Mouse (Mus musculus) layer of hippocampus, adult 11-12 months (tissue): ENCODE measurements around the gene Gm16503.
"Not testable (repeated sequence)": the region's sequence is repeated elsewhere in the genome, so short reads cannot be mapped to it uniquely, and the experiment has no call there.

Experiments used
- DNase-seq: peaks from one replicate; pipeline ENCODE4 v3.0.0; 2022; ENCODE audit warnings: low spot score

Gene Gm16503

GRCm38 (mm10) chr4:147539918-147540317 lies at the start of gene Gm16503:
Gene Gm16503 (plus strand): TSS chr4:147540218.
- DNase-seq = not testable (repeated sequence)

GRCm38 (mm10) chr4:147492117-147492516 lies 47.9 kb upstream of the Gm16503 start, which contains the start of gene Zfp982:
Gene Zfp982 (plus strand): TSS chr4:147492417.
- not testable (repeated sequence) for DNase-seq

GRCm38 (mm10) chr4:147498772-147499613 lies 41.0 kb upstream of the Gm16503 start:
- not testable (repeated sequence) for DNase-seq

- no peak for DNase-seq
Measured at GRCm38 (mm10) chr4:147509174-147509573, 30.8 kb upstream of the Gm16503 start.

- no peak for DNase-seq
Measured at GRCm38 (mm10) chr4:147518981-147519380, 21.0 kb upstream of the Gm16503 start.

- no peak for DNase-seq
Measured at GRCm38 (mm10) chr4:147520100-147520499, 19.9 kb upstream of the Gm16503 start.

- DNase-seq = no peak
Measured at GRCm38 (mm10) chr4:147525125-147525524, 14.9 kb upstream of the Gm16503 start.

GRCm38 (mm10) chr4:147530366-147530765 lies 9.7 kb upstream of the Gm16503 start:
- DNase-seq = no peak

- DNase-seq = not testable (repeated sequence)
Measured at GRCm38 (mm10) chr4:147535916-147536315, 4.1 kb upstream of the Gm16503 start.

GRCm38 (mm10) chr4:147537702-147538101 lies 2.3 kb upstream of the Gm16503 start:
- no peak for DNase-seq

- no peak for DNase-seq
Measured at GRCm38 (mm10) chr4:147541105-147541504, 1.1 kb downstream of the Gm16503 start.

- not testable (repeated sequence) for DNase-seq
Measured at GRCm38 (mm10) chr4:147553071-147553470, 13.1 kb downstream of the Gm16503 start, which contains the start of gene Zfp985. Gene Zfp985 (plus strand): TSS chr4:147553277.

GRCm38 (mm10) chr4:147554361-147554760 lies 14.3 kb downstream of the Gm16503 start:
- not testable (repeated sequence) for DNase-seq

GRCm38 (mm10) chr4:147556921-147557320 lies 16.9 kb downstream of the Gm16503 start:
- DNase-seq = not testable (repeated sequence)

- not testable (repeated sequence) for DNase-seq
Measured at GRCm38 (mm10) chr4:147558011-147558410, 18.0 kb downstream of the Gm16503 start.

GRCm38 (mm10) chr4:147559096-147559495 lies 19.1 kb downstream of the Gm16503 start:
- not testable (repeated sequence) for DNase-seq

GRCm38 (mm10) chr4:147565426-147566220 lies 25.6 kb downstream of the Gm16503 start:
- no peak for DNase-seq

- DNase-seq = not testable (repeated sequence)
Measured at GRCm38 (mm10) chr4:147571156-147571555, 31.1 kb downstream of the Gm16503 start.

GRCm38 (mm10) chr4:147579371-147579770 lies 39.4 kb downstream of the Gm16503 start:
- not testable (repeated sequence) for DNase-seq

- no peak for DNase-seq
Measured at GRCm38 (mm10) chr4:147586511-147587473, 46.8 kb downstream of the Gm16503 start.
